Mouse (Mus musculus): ENCODE measurements around the gene Ttll12. TPM values are rescaled to one million over a fixed set of nuclear protein-coding genes. Genes with fewer than 3 reads are reported as not detected.

Ttll12 gene
- polyA plus RNA-seq, 1 experiment from 2014 or later: 50.7 TPM

- no peaks in the 10 kb centered on the region for H3K27me3 ChIP-seq (ENCODE audit: control insufficient read depth, insufficient read depth, low read length)
- ATAC-seq (ENCODE audit: low FRiP score, low TSS enrichment): no peak
These were observed 4.1 kb downstream of the Ttll12 start for GRCm38 (mm10) chr15:83590841-83591240.

DNA sequence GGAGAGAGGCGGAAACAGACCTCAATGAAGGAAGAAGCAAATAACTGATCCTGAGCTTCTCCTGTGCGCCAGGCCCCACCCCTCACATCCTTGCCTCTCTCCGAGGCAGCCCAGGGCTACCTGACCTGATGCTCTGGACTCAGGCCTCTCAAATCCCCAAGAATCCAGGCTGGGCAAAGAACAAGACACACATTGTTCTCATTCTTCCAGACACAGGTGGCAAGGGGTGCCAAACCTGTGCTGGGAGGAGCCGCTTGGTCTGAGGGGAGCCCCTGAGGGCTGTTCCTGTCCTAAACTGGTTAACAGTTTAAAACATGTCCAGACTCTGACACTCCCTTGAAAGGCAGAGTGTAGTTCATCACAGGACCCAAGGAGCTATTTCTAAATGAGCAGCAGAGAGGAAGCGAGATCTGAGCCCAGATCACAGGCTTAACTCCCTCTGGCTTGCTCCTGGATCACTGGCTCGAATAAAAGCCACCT lies 10.2 kb downstream of the Ttll12 start:
- Histone ChIP-seq H3K4me2 (ENCODE audit: low read length) (no peak overlapping the region), H3K9ac (replicated peaks; ENCODE audit: low read length) (no peak overlapping the region), H3K27me3 (ENCODE audit: control insufficient read depth, insufficient read depth, low read length) (no peaks in the 10 kb centered on the region), H3K4me1 (ENCODE audit: control insufficient read depth, insufficient read depth, low read length) (no peaks in the 10 kb centered on the region), H3K9me3 (ENCODE audit: control insufficient read depth, low read length) (peaks cover 5% of the 10 kb centered on the region; the same call in 1 of the 2 replicates), H3K4me3 (replicated peaks; ENCODE audit: low read depth, low read length) (no peak overlapping the region), H3K27ac (replicated peaks; ENCODE audit: low read depth, low read length) (no peak overlapping the region), H3K36me3 (ENCODE audit: control insufficient read depth, insufficient read depth, low read length) (peaks cover 89% of the 10 kb centered on the region)
- ATAC-seq (ENCODE audit: low FRiP score, low TSS enrichment) (no peak), DNase-seq (no peak)
- WGBS: 89% methylated on average over 6 of the region's 6 CpGs

More at GRCm38 (mm10) chr15:83590841-83591240, 4.1 kb downstream of the Ttll12 start:
- no peak for DNase-seq
- Histone ChIP-seq H3K4me2 (ENCODE audit: low read length) (no peak overlapping the region), H3K9me3 (ENCODE audit: control insufficient read depth, low read length) (peaks cover 5% of the 10 kb centered on the region; the same call in 1 of the 2 replicates), H3K36me3 (ENCODE audit: control insufficient read depth, insufficient read depth, low read length) (peaks cover 32% of the 10 kb centered on the region), H3K27ac (replicated peaks; ENCODE audit: low read depth, low read length) (no peak overlapping the region), H3K4me3 (replicated peaks; ENCODE audit: low read depth, low read length) (no peak overlapping the region), H3K4me1 (ENCODE audit: control insufficient read depth, insufficient read depth, low read length) (peaks cover 16% of the 10 kb centered on the region), H3K9ac (replicated peaks; ENCODE audit: low read length) (no peak overlapping the region)
- WGBS: 91% methylated on average over 4 of the region's 4 CpGs

GRCm38 (mm10) chr15:83583419-83584156 lies 11.4 kb downstream of the Ttll12 start:
- Histone ChIP-seq H3K27ac (replicated peaks; ENCODE audit: low read depth, low read length) (no peak overlapping the region), H3K9me3 (ENCODE audit: control insufficient read depth, low read length) (peaks cover 5% of the 10 kb centered on the region; the same call in 1 of the 2 replicates), H3K4me1 (ENCODE audit: control insufficient read depth, insufficient read depth, low read length) (no peaks in the 10 kb centered on the region), H3K4me3 (replicated peaks; ENCODE audit: low read depth, low read length) (no peak overlapping the region), H3K4me2 (ENCODE audit: low read length) (no peak overlapping the region), H3K27me3 (ENCODE audit: control insufficient read depth, insufficient read depth, low read length) (no peaks in the 10 kb centered on the region), H3K36me3 (ENCODE audit: control insufficient read depth, insufficient read depth, low read length) (peaks cover 99% of the 10 kb centered on the region), H3K9ac (replicated peaks; ENCODE audit: low read length) (no peak overlapping the region)
- ATAC-seq (ENCODE audit: low FRiP score, low TSS enrichment) (no peak), DNase-seq (peak; percentile 48)
- 68% methylated on average over 8 of the region's 8 CpGs for WGBS

GRCm38 (mm10) chr15:83582931-83583330 lies 12.0 kb downstream of the Ttll12 start:
- Histone ChIP-seq H3K4me1 (ENCODE audit: control insufficient read depth, insufficient read depth, low read length) (no peaks in the 10 kb centered on the region), H3K4me3 (replicated peaks; ENCODE audit: low read depth, low read length) (no peak overlapping the region), H3K36me3 (ENCODE audit: control insufficient read depth, insufficient read depth, low read length) (peaks cover 98% of the 10 kb centered on the region), H3K9me3 (ENCODE audit: control insufficient read depth, low read length) (peaks cover 5% of the 10 kb centered on the region; the same call in 1 of the 2 replicates), H3K27ac (replicated peaks; ENCODE audit: low read depth, low read length) (no peak overlapping the region), H3K27me3 (ENCODE audit: control insufficient read depth, insufficient read depth, low read length) (no peaks in the 10 kb centered on the region), H3K4me2 (ENCODE audit: low read length) (no peak overlapping the region), H3K9ac (replicated peaks; ENCODE audit: low read length) (no peak overlapping the region)
- DNase-seq (no peak), ATAC-seq (ENCODE audit: low FRiP score, low TSS enrichment) (no peak)
- 77% methylated on average over 4 of the region's 4 CpGs for WGBS

DNA sequence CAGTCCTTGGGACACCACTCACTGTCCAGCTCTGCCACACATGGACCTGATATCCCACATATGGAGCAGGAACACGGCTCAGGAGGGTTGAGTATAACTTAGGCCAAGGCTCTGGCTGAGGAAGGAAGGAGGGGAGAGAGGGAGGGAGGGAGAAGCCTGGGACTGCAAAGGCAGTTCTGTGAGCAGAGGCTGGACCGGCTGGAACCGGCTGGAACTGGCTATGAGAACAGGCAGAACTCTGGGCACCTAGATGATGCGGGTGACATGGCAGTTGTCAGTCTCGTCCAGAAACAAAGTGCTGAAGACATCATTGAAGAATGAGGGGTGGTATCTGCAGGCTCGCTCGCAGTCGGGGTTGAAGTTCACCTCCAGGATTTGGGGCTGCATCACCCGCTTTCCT lies 18.3 kb downstream of the Ttll12 start:
- Histone ChIP-seq H3K4me3 (replicated peaks; ENCODE audit: low read depth, low read length) (no peak overlapping the region), H3K27ac (replicated peaks; ENCODE audit: low read depth, low read length) (no peak overlapping the region), H3K27me3 (ENCODE audit: control insufficient read depth, insufficient read depth, low read length) (no peaks in the 10 kb centered on the region), H3K36me3 (ENCODE audit: control insufficient read depth, insufficient read depth, low read length) (peaks cover 71% of the 10 kb centered on the region), H3K9ac (replicated peaks; ENCODE audit: low read length) (no peak overlapping the region), H3K4me1 (ENCODE audit: control insufficient read depth, insufficient read depth, low read length) (no peaks in the 10 kb centered on the region), H3K4me2 (ENCODE audit: low read length) (no peak overlapping the region), H3K9me3 (ENCODE audit: control insufficient read depth, low read length) (no peaks in the 10 kb centered on the region)
- DNase-seq (no peak), ATAC-seq (ENCODE audit: low FRiP score, low TSS enrichment) (no peak)
- 91% methylated on average over 9 of the region's 9 CpGs for WGBS

GRCm38 (mm10) chr15:83575543-83575942 lies 19.4 kb downstream of the Ttll12 start:
- WGBS: 94% methylated on average over 8 of the region's 8 CpGs
- no peaks in the 10 kb centered on the region for H3K9me3 ChIP-seq (ENCODE audit: control insufficient read depth, low read length)
- DNase-seq (no peak), ATAC-seq (ENCODE audit: low FRiP score, low TSS enrichment) (no peak)
- H3K9ac ChIP-seq (replicated peaks; ENCODE audit: low read length): no peak overlapping the region
- H3K4me1 ChIP-seq (ENCODE audit: control insufficient read depth, insufficient read depth, low read length): no peaks in the 10 kb centered on the region
- no peak overlapping the region for H3K27ac ChIP-seq (replicated peaks; ENCODE audit: low read depth, low read length)
- peaks cover 60% of the 10 kb centered on the region for H3K36me3 ChIP-seq (ENCODE audit: control insufficient read depth, insufficient read depth, low read length)
- H3K4me3 ChIP-seq (replicated peaks; ENCODE audit: low read depth, low read length): no peak overlapping the region
- no peak overlapping the region for H3K4me2 ChIP-seq (ENCODE audit: low read length)
- H3K27me3 ChIP-seq (ENCODE audit: control insufficient read depth, insufficient read depth, low read length): no peaks in the 10 kb centered on the region

- Histone ChIP-seq H3K4me3 (replicated peaks; ENCODE audit: low read depth, low read length) (no peak overlapping the region), H3K9ac (replicated peaks; ENCODE audit: low read length) (no peak overlapping the region), H3K9me3 (ENCODE audit: control insufficient read depth, low read length) (no peaks in the 10 kb centered on the region), H3K27me3 (ENCODE audit: control insufficient read depth, insufficient read depth, low read length) (no peaks in the 10 kb centered on the region), H3K27ac (replicated peaks; ENCODE audit: low read depth, low read length) (no peak overlapping the region), H3K36me3 (ENCODE audit: control insufficient read depth, insufficient read depth, low read length) (peaks cover 53% of the 10 kb centered on the region), H3K4me2 (ENCODE audit: low read length) (no peak overlapping the region), H3K4me1 (ENCODE audit: control insufficient read depth, insufficient read depth, low read length) (no peaks in the 10 kb centered on the region)
- 90% methylated on average over 6 of the region's 6 CpGs for WGBS
- DNase-seq (no peak), ATAC-seq (ENCODE audit: low FRiP score, low TSS enrichment) (no peak)
These were observed 20.1 kb downstream of the Ttll12 start for GRCm38 (mm10) chr15:83574731-83575351.

- Histone ChIP-seq H3K36me3 (ENCODE audit: control insufficient read depth, insufficient read depth, low read length) (peaks cover 40% of the 10 kb centered on the region), H3K27ac (replicated peaks; ENCODE audit: low read depth, low read length) (no peak overlapping the region), H3K4me3 (replicated peaks; ENCODE audit: low read depth, low read length) (no peak overlapping the region), H3K4me2 (ENCODE audit: low read length) (no peak overlapping the region), H3K27me3 (ENCODE audit: control insufficient read depth, insufficient read depth, low read length) (no peaks in the 10 kb centered on the region), H3K9ac (replicated peaks; ENCODE audit: low read length) (no peak overlapping the region), H3K9me3 (ENCODE audit: control insufficient read depth, low read length) (no peaks in the 10 kb centered on the region), H3K4me1 (ENCODE audit: control insufficient read depth, insufficient read depth, low read length) (no peaks in the 10 kb centered on the region)
- DNase-seq (no peak), ATAC-seq (ENCODE audit: low FRiP score, low TSS enrichment) (no peak)
- whole genome bisulfite sequencing: 95% methylated on average over 12 of the region's 12 CpGs
These were observed 21.4 kb downstream of the Ttll12 start for GRCm38 (mm10) chr15:83573606-83574005.

DNA sequence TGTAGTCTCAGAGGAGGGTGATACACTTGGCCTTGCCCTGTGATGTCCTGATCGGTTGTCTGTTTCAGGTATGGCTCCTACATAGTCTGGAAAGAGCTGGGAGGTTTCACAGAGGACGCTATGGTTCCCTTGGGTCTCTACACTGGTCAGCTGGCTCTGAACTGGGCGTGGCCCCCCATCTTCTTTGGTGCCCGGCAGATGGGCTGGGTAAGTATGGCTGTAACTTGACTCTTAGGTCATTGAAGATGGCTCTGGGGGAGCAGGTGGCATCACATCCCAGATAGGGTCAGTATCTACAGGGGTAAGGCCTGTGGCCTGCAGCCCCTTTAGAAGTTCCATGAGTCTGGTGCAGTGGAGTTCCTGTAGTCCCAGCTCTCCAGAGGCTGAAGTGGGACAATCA lies 22.8 kb downstream of the Ttll12 start:
- Histone ChIP-seq H3K4me1 (ENCODE audit: control insufficient read depth, insufficient read depth, low read length) (no peaks in the 10 kb centered on the region), H3K4me3 (replicated peaks; ENCODE audit: low read depth, low read length) (no peak overlapping the region), H3K9me3 (ENCODE audit: control insufficient read depth, low read length) (no peaks in the 10 kb centered on the region), H3K36me3 (ENCODE audit: control insufficient read depth, insufficient read depth, low read length) (peaks cover 26% of the 10 kb centered on the region), H3K27me3 (ENCODE audit: control insufficient read depth, insufficient read depth, low read length) (no peaks in the 10 kb centered on the region), H3K4me2 (ENCODE audit: low read length) (no peak overlapping the region), H3K27ac (replicated peaks; ENCODE audit: low read depth, low read length) (no peak overlapping the region), H3K9ac (replicated peaks; ENCODE audit: low read length) (no peak overlapping the region)
- 87% methylated on average over 4 of the region's 4 CpGs for WGBS
- DNase-seq: no peak
- ATAC-seq (ENCODE audit: low FRiP score, low TSS enrichment): no peak
